8 mouse cellular contexts compared by ENCODE assay signal in the genomic region with DNA sequence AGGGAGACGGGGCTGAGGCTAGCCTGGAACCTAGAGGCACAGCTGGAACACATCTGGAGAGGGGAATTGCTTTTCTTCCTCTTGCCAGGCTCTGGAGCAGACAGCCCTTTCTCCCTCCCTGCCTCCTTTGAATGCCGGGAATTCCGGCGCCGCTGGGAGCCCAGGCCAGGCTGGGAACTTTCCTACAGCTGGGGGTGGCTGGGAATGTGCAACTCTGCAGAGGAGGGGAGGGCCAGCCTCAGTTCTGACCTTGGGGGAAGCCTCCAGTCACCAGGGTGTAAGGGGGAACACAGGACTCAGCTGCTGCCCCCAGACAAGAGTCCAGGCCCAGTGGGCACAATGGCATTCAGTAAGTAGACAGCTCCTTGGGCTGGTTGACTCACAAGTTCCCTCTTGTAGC. TPM values are rescaled to one million over a fixed set of nuclear protein-coding genes. Genes with fewer than 3 reads are reported as not detected.
DNase-seq lines count a peak whose midpoint lies in the region; ATAC-seq and TF ChIP-seq lines count a peak whose summit lies in the region.

No protein-coding gene starts in this region.

- H3K4me1 ChIP-seq in hindbrain, embryonic 16.5 days (ENCODE audit: control insufficient read depth, insufficient read depth, low read depth, low read length), result peaks cover 7% of the 10 kb centered on the region; the same call in 1 of the 2 replicates
- H3K4me1 ChIP-seq in liver, embryonic 15.5 days (replicated peaks), result peaks cover 24% of the 10 kb centered on the region
- peaks cover 9% of the 10 kb centered on the region for H3K4me1 ChIP-seq in stomach, postnatal 0 days (replicated peaks; ENCODE audit: control insufficient read depth, insufficient read depth)

- ATAC-seq in hindbrain, embryonic 16.5 days, result no peak
- ATAC-seq in liver, embryonic 15.5 days (ENCODE audit: insufficient read depth), result no peak
- ATAC-seq in stomach, postnatal 0 days (ENCODE audit: low FRiP score, low TSS enrichment), result peak; percentile 38

- TF ChIP-seq CTCF in stomach, postnatal 0 days (IDR thresholded peaks at IDR 0.05; ENCODE audit: low read depth), result 0 out of 2 replicates have a peak, but pooled peaks have one; percentile 10

- H3K4me3 ChIP-seq in hindbrain, embryonic 16.5 days (ENCODE audit: low read length), result no peak overlapping the region
- no peak overlapping the region for H3K4me3 ChIP-seq in liver, embryonic 15.5 days (replicated peaks)
- H3K4me3 ChIP-seq in stomach, postnatal 0 days (ENCODE audit: low read depth, low read length), result no peak overlapping the region

- 2% methylated on average over 5 of the region's 5 CpGs for WGBS in hindbrain, embryonic 16.5 days
- 24% methylated on average over 5 of the region's 5 CpGs for WGBS in liver, embryonic 15.5 days (ENCODE audit: insufficient replicate concordance)
- 10% methylated on average over 5 of the region's 5 CpGs for WGBS in stomach, postnatal 0 days

- TF ChIP-seq EP300 in stomach, postnatal 0 days (optimal IDR thresholded peaks at IDR 0.05), result no peak

- peak overlapping the region; percentile 48; the same call in 1 of the 2 replicates for H3K27ac ChIP-seq in hindbrain, embryonic 16.5 days (ENCODE audit: low read depth, low read length)
- 0 out of 2 replicates have a peak overlapping the region, but pooled peaks have one; percentile 45 for H3K27ac ChIP-seq in liver, embryonic 15.5 days (replicated peaks)
- peak overlapping the region; percentile 87 for H3K27ac ChIP-seq in stomach, postnatal 0 days (replicated peaks)

- peaks cover 24% of the 10 kb centered on the region for H3K36me3 ChIP-seq in hindbrain, embryonic 16.5 days (ENCODE audit: control insufficient read depth, insufficient read depth, low read length)
- peaks cover 33% of the 10 kb centered on the region for H3K36me3 ChIP-seq in liver, embryonic 15.5 days (replicated peaks)
- peaks cover 18% of the 10 kb centered on the region for H3K36me3 ChIP-seq in stomach, postnatal 0 days (ENCODE audit: control insufficient read depth, insufficient read depth, low read length)

- H3K27me3 ChIP-seq in hindbrain, embryonic 16.5 days (replicated peaks; ENCODE audit: control insufficient read depth, insufficient read depth, low read length), result no peaks in the 10 kb centered on the region
- no peaks in the 10 kb centered on the region for H3K27me3 ChIP-seq in liver, embryonic 15.5 days
- no peaks in the 10 kb centered on the region for H3K27me3 ChIP-seq in stomach, postnatal 0 days (ENCODE audit: control insufficient read depth, insufficient read depth, low read length)

- H3K9me3 ChIP-seq in hindbrain, embryonic 16.5 days (ENCODE audit: control insufficient read depth, low read length), result no peaks in the 10 kb centered on the region
- no peaks in the 10 kb centered on the region for H3K9me3 ChIP-seq in liver, embryonic 15.5 days (replicated peaks)
- H3K9me3 ChIP-seq in stomach, postnatal 0 days (ENCODE audit: control insufficient read depth, low read length), result no peaks in the 10 kb centered on the region

- no peak overlapping the region for H3K9ac ChIP-seq in hindbrain, embryonic 16.5 days (ENCODE audit: low read depth, low read length)
- no peak overlapping the region for H3K9ac ChIP-seq in liver, embryonic 15.5 days
- H3K9ac ChIP-seq in stomach, postnatal 0 days (ENCODE audit: low read length), result no peak overlapping the region

- no peak overlapping the region for H3K4me2 ChIP-seq in hindbrain, embryonic 16.5 days (ENCODE audit: low read length)
- H3K4me2 ChIP-seq in liver, embryonic 15.5 days, result no peak overlapping the region
- H3K4me2 ChIP-seq in stomach, postnatal 0 days (replicated peaks; ENCODE audit: low read depth), result 0 out of 2 replicates have a peak overlapping the region, but pooled peaks have one; percentile 17

- DNase-seq in adrenal gland, postnatal 10 days, result peak; percentile 65
- no peak for DNase-seq in adrenal gland, postnatal 4 days (ENCODE audit: low spot score in 2 of 2)
- peak; percentile 72 for DNase-seq in forelimb bud, embryonic 11.5 days (ENCODE audit: low read depth, low spot score)
- peak; percentile 46 for DNase-seq in stomach, postnatal 0 days (ENCODE audit: low spot score)
- DNase-seq in thymus, adult 18-20 months, result no peak
- DNase-seq in cerebellum, adult 8-10 months, result no peak

RNA-seq across cellular contexts. Expression of a gene that starts 6.5 kb away (rescaled TPM):
- total RNA-seq in adrenal gland, postnatal 10 days (2021), result 1,000 to 10,000 TPM; 1,220 to 1,241 TPM
- 1,000 to 10,000 TPM; 1,647 to 1,689 TPM for total RNA-seq in adrenal gland, postnatal 4 days (2021)
- 430 and 440 TPM in 2 replicates for polyA plus RNA-seq in hindbrain, embryonic 16.5 days (2015; fragmentation: Nextera tagmentation; extraction: Ambion mirVana)
- 540 and 619 TPM in 2 replicates for polyA plus RNA-seq in liver, embryonic 15.5 days (2015; fragmentation: Nextera tagmentation; extraction: Ambion mirVana)
- 880 and 955 TPM in 2 replicates for polyA plus RNA-seq in stomach, postnatal 0 days (2015; fragmentation: Nextera tagmentation; extraction: Ambion mirVana)

RNA-seq across cellular contexts. Expression of a gene that starts 15.4 kb away (rescaled TPM):
- 10 to 100 TPM; 27.9 to 37.0 TPM for total RNA-seq in adrenal gland, postnatal 10 days (2021)
- total RNA-seq in adrenal gland, postnatal 4 days (2021), result 10 to 100 TPM; 39.3 to 47.2 TPM
- 18.8 and 26.7 TPM in 2 replicates for polyA plus RNA-seq in hindbrain, embryonic 16.5 days (2015; fragmentation: Nextera tagmentation; extraction: Ambion mirVana)
- polyA plus RNA-seq in liver, embryonic 15.5 days (2015; fragmentation: Nextera tagmentation; extraction: Ambion mirVana), result 4.5 and 5.1 TPM in 2 replicates
- 13.4 and 15.1 TPM in 2 replicates for polyA plus RNA-seq in stomach, postnatal 0 days (2015; fragmentation: Nextera tagmentation; extraction: Ambion mirVana)

RNA-seq across cellular contexts. Expression of a gene that starts 18.4 kb away (rescaled TPM):
- total RNA-seq in adrenal gland, postnatal 10 days (2021), result 100 to 1,000 TPM in 1 of 2 experiments, 10 to 100 TPM in 1; 86.6 to 103 TPM
- 100 to 1,000 TPM; 113 to 123 TPM for total RNA-seq in adrenal gland, postnatal 4 days (2021)
- 94.9 and 112 TPM in 2 replicates for polyA plus RNA-seq in hindbrain, embryonic 16.5 days (2015; fragmentation: Nextera tagmentation; extraction: Ambion mirVana)
- 29.9 and 35.3 TPM in 2 replicates for polyA plus RNA-seq in liver, embryonic 15.5 days (2015; fragmentation: Nextera tagmentation; extraction: Ambion mirVana)
- polyA plus RNA-seq in stomach, postnatal 0 days (2015; fragmentation: Nextera tagmentation; extraction: Ambion mirVana), result 31.5 and 35.7 TPM in 2 replicates

RNA-seq across cellular contexts. Expression of a gene that starts 23.1 kb away (rescaled TPM):
- 10 to 100 TPM; 11.4 to 27.2 TPM for total RNA-seq in adrenal gland, postnatal 10 days (2021)
- 10 to 100 TPM; 12.0 to 13.3 TPM for total RNA-seq in adrenal gland, postnatal 4 days (2021)
- polyA plus RNA-seq in hindbrain, embryonic 16.5 days (2015; fragmentation: Nextera tagmentation; extraction: Ambion mirVana), result 3.9 and 4.0 TPM in 2 replicates
- polyA plus RNA-seq in liver, embryonic 15.5 days (2015; fragmentation: Nextera tagmentation; extraction: Ambion mirVana), result 8.3 and 8.8 TPM in 2 replicates
- polyA plus RNA-seq in stomach, postnatal 0 days (2015; fragmentation: Nextera tagmentation; extraction: Ambion mirVana), result 29.1 and 29.4 TPM in 2 replicates

RNA-seq across cellular contexts. Expression of a gene that starts 35.5 kb away (rescaled TPM):
- total RNA-seq in adrenal gland, postnatal 10 days (2021), result 10 to 100 TPM; 19.8 to 25.9 TPM
- 10 to 100 TPM; 24.2 to 26.1 TPM for total RNA-seq in adrenal gland, postnatal 4 days (2021)
- polyA plus RNA-seq in hindbrain, embryonic 16.5 days (2015; fragmentation: Nextera tagmentation; extraction: Ambion mirVana), result 42.7 and 47.2 TPM in 2 replicates
- polyA plus RNA-seq in liver, embryonic 15.5 days (2015; fragmentation: Nextera tagmentation; extraction: Ambion mirVana), result 23.9 and 25.6 TPM in 2 replicates
- polyA plus RNA-seq in stomach, postnatal 0 days (2015; fragmentation: Nextera tagmentation; extraction: Ambion mirVana), result 27.5 and 28.3 TPM in 2 replicates

Comparison
In these comparisons a context has a peak if more than half of its experiments do, and no peak if none do; other contexts are left out.
1. DNase-seq: peak in adrenal gland, postnatal 10 days (single experiment), forelimb bud, embryonic 11.5 days (single experiment) and stomach, postnatal 0 days (single experiment); none in adrenal gland, postnatal 4 days (0 of 2), thymus, adult 18-20 months (0 of 2) and cerebellum, adult 8-10 months (single experiment).
2. Peak in every context shown above with its lines, with median percentiles within 50 percentile points of each other: H3K27ac ChIP-seq.